Mouse (Mus musculus) small intestine, adult 2 months (tissue): ENCODE data around the gene Gm20388.

Experiments
- CTCF ChIP-seq: fragments of 200-500 bp; IDR thresholded peaks from 2 replicates; pipeline ENCODE4 v1.5.1; 2012; ENCODE audit warnings: low read depth, mild to moderate bottlenecking, control low read depth, inconsistent platforms, low read length, moderate library complexity, mixed read lengths; ENCODE audit not compliant: insufficient replicate concordance, insufficient read length; ENCODE audit errors: extremely low read depth
- POLR2A ChIP-seq: fragments of 200-500 bp; IDR thresholded peaks from 2 replicates; pipeline ENCODE4 v1.6.1; 2012; ENCODE audit warnings: low read depth, mild to moderate bottlenecking, control low read depth, inconsistent platforms, low read length, moderate library complexity

GRCm38 (mm10) chr8:123083610-123084009 lies 3173.0 kb downstream of the Gm20388 start:
- TF ChIP-seq CTCF, result no peak
- no peak for TF ChIP-seq POLR2A
